Mouse (Mus musculus) Patski (cell line): Measurements from ENCODE around the gene Zc3hav1. TPM values are rescaled to one million over a fixed set of nuclear protein-coding genes. Genes with fewer than 3 reads are reported as not detected.
A peak's percentile ranks its signal among the peaks of the same experiment; 100 is the strongest.

Source experiments
- ATAC-seq: fragments of 100-300 bp; one replicate; pipeline ENCODE4 v1.8.0; 2021
- CTCF ChIA-PET: fragments of 350-600 bp; sonication (Branson Sonifier 250); formaldehyde crosslinking; loops from one replicate; lab custom pipeline; 2022; ENCODE audit warnings: inconsistent platforms; lab: Charles Lee
- POLR2A ChIA-PET: fragments of 350-600 bp; sonication (Branson Sonifier 250); formaldehyde crosslinking; loops from one replicate; lab custom pipeline; 2022; ENCODE audit warnings: antibody characterized with exemption, inconsistent platforms; lab: Charles Lee
- DNase-seq: peaks from one replicate; pipeline ENCODE4 v3.0.0-alpha.2; 2011; ENCODE audit warnings: low read depth, low spot score
- H3K27me3 ChIP-seq: fragments of 371-371 bp; one replicate; pipeline ENCODE4 v1.5.1; 2021
- CTCF ChIP-seq: fragments of 100-300 bp; IDR thresholded peaks from one replicate; pipeline ENCODE4 v1.5.1; 2021
- in situ Hi-C: fragments of 300-500 bp; cut with MboI; formaldehyde crosslinking; loops from 3 replicates; pipeline ENCODE4 v1.11.1; 2018; ENCODE audit warnings: low pct_unique_long_range_greater_than_20kb, mixed read lengths
- polyA plus RNA-seq: library from polyadenylated mRNA; unstranded; gene quantifications from one replicate; pipeline ENCODE4 v1.2.3, GENCODE M21; 2021

The Zc3hav1 gene
- polyA plus RNA-seq, 1 experiment from 2014 or later, result 32.7 TPM

DNA sequence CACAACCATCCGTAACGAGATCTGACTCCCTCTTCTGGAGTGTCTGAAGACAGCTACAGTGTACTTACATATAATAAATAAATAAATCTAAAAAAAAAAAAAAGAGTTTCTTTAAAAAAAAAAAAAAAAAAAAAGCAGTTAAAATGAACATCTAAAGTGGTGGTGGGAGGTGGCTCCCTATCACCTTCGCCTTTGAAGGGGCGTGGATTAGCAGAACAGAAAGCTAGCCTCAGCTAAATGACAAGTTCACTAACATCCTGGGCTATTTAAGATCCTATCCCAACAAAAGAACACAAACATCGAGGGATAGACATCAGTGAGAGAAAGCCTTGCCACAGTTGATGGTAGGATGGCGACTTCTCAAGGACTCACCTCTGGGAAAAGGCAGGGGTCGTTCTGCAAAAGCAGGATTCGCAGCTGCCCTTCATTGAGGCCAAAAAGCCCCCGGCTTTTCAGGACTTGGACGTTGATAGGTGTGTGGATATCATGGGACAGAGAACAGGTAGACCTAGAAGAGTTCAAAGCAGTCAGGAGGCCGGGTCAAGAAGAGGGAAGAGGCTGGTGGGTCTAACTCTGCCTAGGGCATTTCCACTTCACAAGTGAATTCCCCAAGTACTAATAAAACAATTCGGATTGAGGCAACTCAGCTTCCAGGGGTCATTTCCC, 56.7 kb downstream of the Zc3hav1 start:
- ChIA-PET POLR2A (interaction anchor here (1.1 kb wide), 1 partner anchor 45 kb away, joined by 3 read pairs; no protein-coding TSS in a partner anchor), CTCF (no interaction called here)
- TF ChIP-seq CTCF, result no peak
- ATAC-seq (no peak), DNase-seq (no peak)
- H3K27me3 ChIP-seq, result no peaks in the 10 kb centered on the region
- in situ Hi-C loops, result no loop called here

DNA sequence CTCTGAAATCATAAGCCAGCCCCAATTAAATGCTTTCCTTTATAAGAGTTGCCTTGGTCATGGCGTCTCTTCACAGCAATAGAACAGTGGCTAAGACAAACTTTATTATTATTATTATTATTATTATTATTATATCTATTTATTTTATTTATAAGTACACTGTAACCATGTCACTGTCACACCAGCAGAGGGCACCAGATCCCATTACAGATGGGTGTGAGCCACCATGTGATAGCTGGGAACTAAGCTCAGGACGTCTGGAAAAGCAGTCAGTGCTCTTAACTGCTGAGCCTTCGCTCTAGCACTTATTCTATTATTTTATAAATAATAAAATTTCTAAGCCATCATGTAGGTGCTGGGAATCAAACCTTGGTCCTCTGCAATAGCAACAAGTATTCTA, 60.7 kb downstream of the Zc3hav1 start:
- DNase-seq, result no peak
- CTCF ChIA-PET, result interaction anchor here (1.3 kb wide), 1 partner anchor 10 kb away, joined by 4 read pairs; no protein-coding TSS in a partner anchor
- no peak for ATAC-seq
- POLR2A ChIA-PET, result no interaction called here
- H3K27me3 ChIP-seq, result no peaks in the 10 kb centered on the region
- in situ Hi-C loops, result loop anchor here (5.0 kb wide), 1 partner anchor 36 kb away; no protein-coding TSS in a partner anchor
- TF ChIP-seq CTCF, result peak; percentile 30

DNA sequence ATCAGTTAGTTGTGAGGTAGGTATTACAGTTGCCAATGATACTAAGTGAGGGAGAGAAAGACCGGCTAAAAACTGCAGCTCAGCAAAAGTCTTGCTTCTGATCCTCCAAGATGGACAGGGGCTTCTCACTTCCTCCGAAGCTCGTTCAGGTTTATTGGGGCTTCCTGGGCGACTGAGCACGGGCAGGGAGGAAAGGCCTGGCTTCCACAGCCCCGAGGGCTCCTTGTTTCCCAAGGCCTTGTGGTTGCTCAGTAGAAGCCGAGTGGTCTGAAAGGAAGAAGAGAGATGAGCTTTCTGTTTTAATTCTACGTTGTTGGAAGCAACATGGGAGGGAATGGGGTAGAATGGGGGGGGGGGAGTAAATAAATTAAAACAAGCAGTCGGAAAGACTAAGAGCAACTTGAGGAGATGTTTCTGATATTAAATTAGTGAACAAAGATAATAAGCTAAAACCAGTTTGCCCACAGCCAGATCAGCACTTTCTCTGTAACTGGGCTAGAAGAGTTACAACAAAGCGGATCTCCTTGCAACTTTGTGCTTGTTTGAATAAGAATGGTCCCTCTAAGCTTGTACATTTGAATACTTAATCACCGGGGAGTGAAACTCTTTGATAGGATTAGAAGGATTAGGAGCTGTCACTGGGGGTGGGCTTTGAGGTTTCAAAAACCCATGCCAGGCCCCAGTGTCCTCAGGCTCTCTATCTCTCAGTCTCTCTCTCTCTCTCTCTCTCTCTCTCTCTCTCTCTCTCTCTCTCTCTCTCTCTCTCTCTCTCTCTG, 61.3 kb downstream of the Zc3hav1 start:
- ATAC-seq (no peak), DNase-seq (no peak)
- ChIA-PET POLR2A (interaction anchor here (0.7 to 1.0 kb wide), 2 partner anchors 32 to 174 kb away, joined by 4 read pairs; no protein-coding TSS in a partner anchor), CTCF (interaction anchor here (1.3 kb wide), 1 partner anchor 11 kb away, joined by 4 read pairs; no protein-coding TSS in a partner anchor)
- no peaks in the 10 kb centered on the region for H3K27me3 ChIP-seq
- in situ Hi-C loops, result loop anchor here (5.0 kb wide), 1 partner anchor 36 kb away; no protein-coding TSS in a partner anchor
- no peak for TF ChIP-seq CTCF

GRCm38 (mm10) chr6:38284422-38284821, 70.0 kb downstream of the Zc3hav1 start:
- CTCF ChIA-PET, result no interaction called here
- in situ Hi-C loops, result no loop called here
- no peak for TF ChIP-seq CTCF

DNA sequence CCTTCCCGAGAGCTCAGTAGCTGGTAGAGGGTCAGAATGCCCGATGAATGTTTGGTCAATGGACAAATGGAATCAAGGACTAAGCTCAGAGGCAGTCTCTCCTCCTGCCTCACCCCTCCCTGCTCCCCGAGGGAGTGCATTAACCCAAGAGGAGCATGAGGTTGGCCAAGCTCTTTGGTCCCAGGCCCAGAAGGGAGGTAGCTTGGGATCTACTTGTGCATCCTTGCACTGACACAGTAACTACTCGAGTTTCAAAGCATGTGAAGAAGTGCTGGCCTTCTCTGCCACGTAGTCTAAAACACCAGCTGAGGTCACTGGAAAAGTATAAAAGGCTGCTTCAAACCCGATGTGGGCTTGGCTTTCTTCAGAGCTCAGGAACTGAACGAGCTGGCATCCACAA, 89.9 kb downstream of the Zc3hav1 start:
- no peak for ATAC-seq
- CTCF ChIA-PET, result interaction anchor here (1.5 kb wide), 1 partner anchor 19 kb away, joined by 4 read pairs; no protein-coding TSS in a partner anchor

More at GRCm38 (mm10) chr6:38284422-38284821, 70.0 kb downstream of the Zc3hav1 start:
- DNase-seq (no peak), ATAC-seq (no peak)
- POLR2A ChIA-PET, result no interaction called here
- H3K27me3 ChIP-seq, result no peaks in the 10 kb centered on the region

GRCm38 (mm10) chr6:38263393-38264159, 90.8 kb downstream of the Zc3hav1 start:
- no peak for DNase-seq
- in situ Hi-C loops, result no loop called here
- no peak for ATAC-seq
- POLR2A ChIA-PET, result interaction anchor here (0.7 kb wide), 1 partner anchor 9 kb away, joined by 7 read pairs; no protein-coding TSS in a partner anchor
- TF ChIP-seq CTCF, result no peak
- CTCF ChIA-PET, result interaction anchor here (1.5 kb wide), 1 partner anchor 18 kb away, joined by 4 read pairs; no protein-coding TSS in a partner anchor
- no peaks in the 10 kb centered on the region for H3K27me3 ChIP-seq

More for the DNA sequence above, 89.9 kb downstream of the Zc3hav1 start:
- in situ Hi-C loops, result no loop called here
- POLR2A ChIA-PET, result no interaction called here
- no peak for TF ChIP-seq CTCF
- no peak for DNase-seq
- H3K27me3 ChIP-seq, result no peaks in the 10 kb centered on the region

DNA sequence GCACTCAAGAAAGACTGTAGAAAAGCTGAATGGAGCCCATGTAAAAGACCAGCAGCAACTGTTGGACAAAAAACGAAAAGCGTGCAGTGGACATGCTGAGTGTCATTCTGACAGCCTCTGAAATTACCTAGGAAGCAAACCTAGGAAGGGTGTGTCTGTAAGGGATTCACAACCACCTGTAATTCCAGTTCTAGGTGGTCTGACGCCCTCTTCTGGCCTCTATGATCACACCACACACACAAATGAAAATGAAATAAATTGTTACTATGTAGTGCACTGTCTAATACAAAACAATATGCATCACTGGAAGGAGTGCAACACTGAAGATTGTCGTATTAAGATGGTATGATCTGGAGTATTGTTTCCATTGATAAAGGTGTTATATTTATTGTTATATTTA, 92.5 kb downstream of the Zc3hav1 start:
- POLR2A ChIA-PET, result no interaction called here
- no peak for TF ChIP-seq CTCF
- DNase-seq (no peak), ATAC-seq (no peak)
- in situ Hi-C loops, result no loop called here
- CTCF ChIA-PET, result no interaction called here
- no peaks in the 10 kb centered on the region for H3K27me3 ChIP-seq

- no peak for TF ChIP-seq CTCF
- no peak for ATAC-seq
- no peak for DNase-seq
- CTCF ChIA-PET, result interaction anchor here (1.2 kb wide), 1 partner anchor 13 kb away, joined by 4 read pairs; no protein-coding TSS in a partner anchor
- H3K27me3 ChIP-seq, result no peaks in the 10 kb centered on the region
- POLR2A ChIA-PET, result no interaction called here
- in situ Hi-C loops, result loop anchor here (5.0 kb wide), 1 partner anchor 35 kb away; no protein-coding TSS in a partner anchor
Measured at GRCm38 (mm10) chr6:38257506-38257905, 96.9 kb downstream of the Zc3hav1 start.

DNA sequence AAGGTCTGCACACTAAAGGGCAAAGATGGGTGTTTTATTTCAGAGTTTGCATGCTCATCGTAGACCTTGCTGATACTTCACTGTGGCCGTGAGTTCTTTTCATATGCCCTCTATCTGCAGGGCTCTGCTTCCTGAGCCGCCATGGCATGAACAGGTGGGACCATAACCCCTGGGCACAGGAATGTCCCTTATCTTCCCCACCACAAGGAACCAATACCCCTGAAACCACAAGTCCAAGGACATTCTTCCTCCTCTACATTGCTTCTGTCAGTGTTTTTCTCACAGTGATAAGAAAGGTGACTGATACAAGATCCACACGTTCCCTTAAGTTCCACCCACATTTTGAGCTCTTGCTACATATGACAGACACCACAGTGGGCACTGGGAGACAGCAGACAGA, 97.6 kb downstream of the Zc3hav1 start:
- in situ Hi-C loops, result loop anchor here (5.0 kb wide), 1 partner anchor 36 kb away; no protein-coding TSS in a partner anchor

DNA sequence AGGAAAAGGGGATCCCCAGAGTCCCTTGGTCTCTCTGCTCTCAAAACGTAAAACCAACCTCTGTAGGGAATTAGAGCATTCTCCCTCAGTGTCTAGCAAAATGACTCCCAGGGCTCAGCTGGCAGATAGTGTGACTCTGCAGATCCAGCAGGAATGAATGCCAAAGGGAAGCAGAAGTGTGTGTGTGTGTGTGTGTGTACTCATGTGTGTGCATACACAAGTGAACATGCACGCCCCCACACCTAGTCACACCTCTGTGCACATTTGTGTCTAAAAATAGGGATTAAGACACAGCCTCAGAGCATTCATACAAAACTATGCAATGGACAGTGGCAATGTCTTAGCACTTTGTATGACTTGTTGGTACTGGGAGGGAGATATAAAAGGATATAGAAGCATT, 98.6 kb downstream of the Zc3hav1 start:
- POLR2A ChIA-PET, result no interaction called here
- CTCF ChIA-PET, result no interaction called here
- ATAC-seq (no peak), DNase-seq (no peak)
- H3K27me3 ChIP-seq, result no peaks in the 10 kb centered on the region
- TF ChIP-seq CTCF, result no peak
- in situ Hi-C loops, result loop anchor here (5.0 kb wide), 1 partner anchor 37 kb away; no protein-coding TSS in a partner anchor

More for the DNA sequence above, 97.6 kb downstream of the Zc3hav1 start:
- CTCF ChIA-PET, result no interaction called here
- no peak for TF ChIP-seq CTCF
- POLR2A ChIA-PET, result no interaction called here
- H3K27me3 ChIP-seq, result no peaks in the 10 kb centered on the region
- DNase-seq (no peak), ATAC-seq (no peak)

Other genes starting within 250 kb of the Zc3hav1 start
- not detected for gene Tmem213, start 245.3 kb downstream of the Zc3hav1 start, polyA plus RNA-seq
- gene Atp6v0a4, start 230.0 kb downstream of the Zc3hav1 start, polyA plus RNA-seq, result 2.5 TPM
- gene D630045J12Rik, start 100.6 kb downstream of the Zc3hav1 start, polyA plus RNA-seq, result 6.5 TPM
- 4.0 TPM for gene Zc3hav1l, start 55.3 kb downstream of the Zc3hav1 start, polyA plus RNA-seq
- gene Ttc26, start 26.9 kb upstream of the Zc3hav1 start, polyA plus RNA-seq, result 13.2 TPM
- gene Ubn2, start 79.3 kb upstream of the Zc3hav1 start, polyA plus RNA-seq, result 10.6 TPM
- 62.6 TPM for gene Fmc1, start 178.9 kb upstream of the Zc3hav1 start, polyA plus RNA-seq
- gene Luc7l2, start 196.7 kb upstream of the Zc3hav1 start, polyA plus RNA-seq, result 117 TPM